Mouse (Mus musculus): ENCODE data around the gene Rbpms2.

DNA sequence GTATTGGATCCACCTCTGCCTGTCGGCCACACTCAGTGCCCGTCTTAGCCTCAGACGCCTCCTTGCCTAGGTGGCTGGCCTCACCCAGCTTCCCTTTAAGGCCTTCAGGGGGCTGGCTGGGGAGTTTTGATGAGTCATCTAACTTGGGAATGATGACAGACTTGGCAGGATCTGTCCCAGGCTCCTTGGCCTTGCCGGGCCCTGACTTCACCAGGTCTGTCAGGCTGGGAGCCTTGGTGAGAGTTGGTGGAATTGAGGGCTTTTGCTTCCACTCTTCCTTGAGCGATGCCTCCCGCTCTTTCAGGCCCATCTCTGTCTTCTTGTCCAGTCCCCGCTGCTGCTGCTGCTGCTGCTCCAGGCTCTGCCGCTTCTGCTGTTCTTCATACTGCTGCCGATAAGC, 72.8 kb downstream of the Rbpms2 start:
- TF ChIP-seq CTCF (IDR thresholded peaks at IDR 0.05; ENCODE audit: control insufficient read depth, insufficient read depth, low read length) (no peak), POLR2A (IDR thresholded peaks at IDR 0.05; ENCODE audit: borderline replicate concordance, control insufficient read depth, low read depth, low read length) (no peak)

Measured in bone marrow, adult 2 months (tissue).